Mouse (Mus musculus): Measurements from ENCODE around the gene Kcnq1.

DNA sequence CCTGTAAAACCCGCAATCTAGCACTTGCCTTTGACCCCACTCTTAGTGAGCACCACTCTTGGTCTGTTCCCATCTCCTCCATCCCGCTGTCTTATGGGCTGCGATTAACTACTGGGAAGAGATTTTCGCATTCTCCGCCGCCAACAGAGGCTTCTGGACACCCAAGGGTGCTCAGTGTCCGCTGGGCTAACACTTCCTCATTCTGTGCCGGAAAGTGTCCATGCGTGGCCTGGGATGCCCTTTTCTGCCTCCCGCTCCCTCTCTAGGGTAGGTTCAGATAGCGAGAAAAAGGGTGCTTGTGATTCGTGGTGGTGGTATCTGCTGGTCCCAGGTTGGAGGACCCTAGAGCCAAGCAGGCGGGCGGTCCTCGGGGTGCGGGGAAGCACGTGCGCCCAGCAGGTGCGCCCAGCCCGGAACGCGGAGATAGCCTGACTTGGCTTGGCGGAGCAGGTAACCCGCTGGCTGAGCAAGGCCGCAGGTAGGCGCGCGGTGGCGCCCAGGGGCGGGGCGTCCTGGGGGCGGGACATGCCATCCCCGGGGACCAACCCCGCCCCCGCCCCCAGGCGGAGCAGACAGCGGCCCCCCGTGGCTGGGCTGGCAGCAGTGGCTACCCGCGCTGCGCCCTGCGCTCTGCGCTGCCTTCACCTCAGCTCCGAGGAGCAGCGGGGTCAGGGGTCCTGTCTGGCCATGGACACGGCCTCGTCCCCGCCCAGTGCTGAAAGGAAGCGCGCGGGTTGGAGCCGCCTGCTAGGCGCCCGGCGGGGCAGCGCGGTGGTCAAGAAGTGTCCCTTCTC is 707 bp downstream of the Kcnq1 start:
- TF ChIP-seq CTCF (IDR thresholded peaks at IDR 0.05; ENCODE audit: extremely low read depth, insufficient read depth, insufficient read length, insufficient replicate concordance) = no peak
- TF ChIP-seq POLR2A (IDR thresholded peaks at IDR 0.05; ENCODE audit: low read depth, low read length) = no peak
